Mouse (Mus musculus) embryonic facial prominence, embryonic 11.5 days (tissue): ENCODE results near the gene Tiparp. TPM values are rescaled to one million over a fixed set of nuclear protein-coding genes. Genes with fewer than 3 reads are reported as not detected.

Experiments
- polyA plus RNA-seq: library from polyadenylated mRNA; unstranded; fragments of >200 nt; fragmentation: Nextera tagmentation; extraction: Ambion mirVana; gene quantifications from 2 replicates; pipeline ENCODE4 v1.2.1, GENCODE M21; 2014

Tiparp gene
- polyA plus RNA-seq, 1 experiment from 2014 or later = 39.7 TPM

Other genes with a start within 250 kb of the Tiparp start
- gene Ssr3, start 135.8 kb upstream of the Tiparp start, polyA plus RNA-seq = 306 and 333 TPM in 2 replicates
- gene Lekr1, start 137.8 kb downstream of the Tiparp start, polyA plus RNA-seq = 8.7 and 9.3 TPM in 2 replicates